Mouse (Mus musculus) cortical plate, adult 2 months (tissue): ENCODE data around the gene Dst.

Experiments used
- CTCF ChIP-seq: fragments of 200-500 bp; IDR thresholded peaks from 2 replicates; pipeline ENCODE4 v1.5.1; 2011; ENCODE audit warnings: mild to moderate bottlenecking, control low read depth, low read length; ENCODE audit not compliant: insufficient read depth; ENCODE audit errors: extremely low read depth
- POLR2A ChIP-seq: fragments of 200-500 bp; IDR thresholded peaks from 2 replicates; pipeline ENCODE4 v1.6.1; 2011; ENCODE audit warnings: mild to moderate bottlenecking, low read length, control low read depth; ENCODE audit not compliant: insufficient read depth; ENCODE audit errors: extremely low read depth

GRCm38 (mm10) chr1:34158822-34159221, 250.8 kb downstream of the Dst start:
- TF ChIP-seq CTCF (no peak), POLR2A (no peak)
